Mouse (Mus musculus) embryonic facial prominence, embryonic 15.5 days (tissue): ENCODE measurements at regions not wholly inside any gene's neighbourhood (a gene's known extent, or its start where the extent isn't known, plus 50 kb on each side); places are given as distances from the start of the nearest gene placed in this dataset.
"Not testable (repeated sequence)": the region's sequence is repeated elsewhere in the genome, so short reads cannot be mapped to it uniquely, and the experiment has no call there.

Experiments used
- ATAC-seq: fragments of 200-750 bp; cut with Nextera tagmentation; 2 replicates; pipeline ENCODE4 v1.8.0; 2017; ENCODE audit warnings: low read depth, moderate TSS enrichment; ENCODE audit not compliant: insufficient number of reproducible peaks, low FRiP score, low TSS enrichment
- H3K27ac ChIP-seq: fragments of 300-500 bp; sonication (generic); replicated peaks from 2 replicates; pipeline ENCODE4 v1.5.1; 2015; ENCODE audit warnings: mild to moderate bottlenecking, inconsistent platforms
- H3K27me3 ChIP-seq: fragments of 300-500 bp; sonication (generic); 2 replicates; pipeline ENCODE4 v1.6.1; 2015; ENCODE audit warnings: inconsistent platforms
- H3K36me3 ChIP-seq: fragments of 300-500 bp; sonication (generic); 2 replicates; pipeline ENCODE4 v1.6.1; 2015; ENCODE audit warnings: mild to moderate bottlenecking, inconsistent platforms
- H3K4me1 ChIP-seq: fragments of 300-500 bp; sonication (generic); 2 replicates; pipeline ENCODE4 v1.6.1; 2015; ENCODE audit warnings: inconsistent platforms
- H3K4me2 ChIP-seq: fragments of 300-500 bp; sonication (generic); replicated peaks from 2 replicates; pipeline ENCODE4 v1.6.1; 2015; ENCODE audit warnings: mild to moderate bottlenecking, inconsistent platforms
- H3K4me3 ChIP-seq: fragments of 300-500 bp; sonication (generic); replicated peaks from 2 replicates; pipeline ENCODE4 v1.5.1; 2015; ENCODE audit warnings: mild to moderate bottlenecking, inconsistent platforms
- H3K9ac ChIP-seq: fragments of 300-500 bp; sonication (generic); 2 replicates; pipeline ENCODE4 v1.6.1; 2015; ENCODE audit warnings: inconsistent platforms
- H3K9me3 ChIP-seq: fragments of 300-500 bp; sonication (generic); replicated peaks from 2 replicates; pipeline ENCODE4 v1.6.1; 2016; ENCODE audit warnings: inconsistent platforms
- WGBS: fragments of 180-500 bp; shearing (Covaris S2); methylation state at CpG from one replicate; pipeline ENCODE4 v1.1.7; 2015; 5-methylcytosine and 5-hydroxymethylcytosine counted together

DNA sequence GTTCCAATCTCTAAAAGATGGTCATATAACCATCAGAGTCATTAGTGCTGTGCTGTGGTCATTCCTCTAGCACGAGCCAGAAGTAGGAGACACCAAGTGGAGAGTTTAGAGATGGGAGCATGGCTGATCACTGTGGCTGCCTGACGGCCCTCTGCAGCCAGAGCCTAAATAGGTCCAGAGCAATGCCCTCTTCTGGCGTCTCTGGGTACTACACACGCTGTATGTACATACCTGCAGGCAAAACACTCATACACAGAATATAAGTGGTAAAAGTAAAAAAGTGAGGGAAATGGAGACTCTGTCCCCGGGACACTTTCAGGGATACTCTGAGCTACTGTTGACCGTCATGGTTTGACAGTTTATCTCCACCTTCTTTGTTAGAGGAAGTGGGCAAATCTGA lies 91.4 kb downstream of the Gm21738 start:
- ATAC-seq: no peak
- H3K4me3 ChIP-seq: no peak overlapping the region

DNA sequence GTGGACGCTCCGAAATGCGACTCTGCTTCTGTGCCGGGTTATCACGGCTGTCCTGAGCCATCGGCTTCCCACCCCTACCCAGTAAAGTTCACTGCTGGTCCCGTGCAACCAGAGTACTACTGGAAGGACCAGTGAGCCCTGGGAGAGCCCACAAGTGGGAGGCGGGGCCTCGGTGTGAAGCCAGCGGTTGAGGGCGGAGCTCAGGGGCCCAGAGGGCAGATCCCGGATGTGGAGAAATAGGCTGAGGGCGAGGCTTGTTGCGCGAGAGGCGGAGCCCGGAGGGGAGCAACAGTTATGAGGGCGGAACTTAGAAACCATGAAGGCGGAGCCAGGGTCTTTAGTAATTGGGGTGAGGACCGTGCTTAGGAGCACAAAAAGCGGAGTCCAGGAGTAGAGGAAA lies 107.1 kb downstream of the Gm21738 start:
- WGBS: 75% methylated on average over 21 of the region's 21 CpGs
- H3K27me3 ChIP-seq: no peaks in the 10 kb centered on the region
- no peak overlapping the region for H3K4me2 ChIP-seq
- no peaks in the 10 kb centered on the region for H3K36me3 ChIP-seq
- peaks cover 9% of the 10 kb centered on the region; the same call in 1 of the 2 replicates for H3K9me3 ChIP-seq
- H3K4me1 ChIP-seq: no peaks in the 10 kb centered on the region
- no peak overlapping the region for H3K9ac ChIP-seq
- no peak overlapping the region for H3K4me3 ChIP-seq
- ATAC-seq: 0 out of 2 replicates have a peak, but pooled peaks have one; percentile 57
- no peak overlapping the region for H3K27ac ChIP-seq

More for the DNA sequence above, 91.4 kb downstream of the Gm21738 start:
- Histone ChIP-seq H3K36me3 (no peaks in the 10 kb centered on the region), H3K27ac (no peak overlapping the region), H3K9ac (no peak overlapping the region), H3K9me3 (no peaks in the 10 kb centered on the region), H3K4me2 (no peak overlapping the region), H3K4me1 (no peaks in the 10 kb centered on the region), H3K27me3 (no peaks in the 10 kb centered on the region)
- WGBS: 80% methylated on average over 6 of the region's 6 CpGs

DNA sequence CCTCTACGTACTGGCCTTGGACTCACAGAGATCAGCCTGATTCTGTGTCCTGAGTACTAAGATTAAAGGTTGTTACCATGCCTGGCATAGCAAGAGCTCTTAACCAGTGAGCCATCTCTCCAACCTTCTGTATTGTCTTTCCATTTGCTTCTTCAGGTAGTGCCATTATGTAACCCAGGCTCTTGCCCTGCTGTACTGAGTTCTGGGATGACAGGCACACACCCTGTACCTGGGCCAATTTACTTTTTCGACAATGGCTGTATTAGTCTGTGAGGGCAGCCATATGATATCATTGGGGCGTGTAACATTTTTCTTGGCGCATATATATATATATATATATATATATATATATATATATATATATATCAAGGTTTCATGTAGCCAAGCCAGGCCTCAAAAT lies 115.9 kb downstream of the Gm21738 start:
- not testable (repeated sequence) for H3K9me3 ChIP-seq, H3K27me3 ChIP-seq, H3K4me2 ChIP-seq, H3K9ac ChIP-seq, H3K27ac ChIP-seq, ATAC-seq, H3K36me3 ChIP-seq, H3K4me3 ChIP-seq, H3K4me1 ChIP-seq
- WGBS: 54% methylated on average over 4 of the region's 4 CpGs

DNA sequence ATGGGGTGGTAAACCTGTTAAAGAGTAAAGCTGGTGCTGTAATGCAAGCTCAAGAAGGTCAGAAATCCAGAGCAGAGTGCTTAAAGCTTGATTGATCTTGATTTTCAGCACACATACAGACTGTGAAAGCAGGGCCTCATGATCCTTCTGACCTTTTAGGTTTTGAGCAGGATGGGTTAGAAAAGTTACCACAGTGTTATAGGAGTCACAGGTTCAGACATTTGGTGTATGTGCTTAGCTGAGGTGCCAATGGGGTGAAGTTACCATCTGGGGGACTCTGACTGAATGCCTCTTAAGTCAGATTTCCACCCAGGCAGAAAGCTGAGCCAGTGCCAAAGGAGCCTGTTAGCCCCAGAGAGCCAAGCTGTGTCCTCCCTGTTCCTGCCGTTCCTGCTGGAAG lies 139.6 kb downstream of the Gm21738 start:
- H3K27ac ChIP-seq: no peak overlapping the region
- H3K4me3 ChIP-seq: no peak overlapping the region
- no peaks in the 10 kb centered on the region for H3K36me3 ChIP-seq
- WGBS: 94% methylated on average over 1 of the region's 1 CpGs
- H3K4me1 ChIP-seq: no peaks in the 10 kb centered on the region
- H3K9me3 ChIP-seq: no peaks in the 10 kb centered on the region
- H3K4me2 ChIP-seq: no peak overlapping the region
- H3K9ac ChIP-seq: no peak overlapping the region
- H3K27me3 ChIP-seq: no peaks in the 10 kb centered on the region
- no peak for ATAC-seq

DNA sequence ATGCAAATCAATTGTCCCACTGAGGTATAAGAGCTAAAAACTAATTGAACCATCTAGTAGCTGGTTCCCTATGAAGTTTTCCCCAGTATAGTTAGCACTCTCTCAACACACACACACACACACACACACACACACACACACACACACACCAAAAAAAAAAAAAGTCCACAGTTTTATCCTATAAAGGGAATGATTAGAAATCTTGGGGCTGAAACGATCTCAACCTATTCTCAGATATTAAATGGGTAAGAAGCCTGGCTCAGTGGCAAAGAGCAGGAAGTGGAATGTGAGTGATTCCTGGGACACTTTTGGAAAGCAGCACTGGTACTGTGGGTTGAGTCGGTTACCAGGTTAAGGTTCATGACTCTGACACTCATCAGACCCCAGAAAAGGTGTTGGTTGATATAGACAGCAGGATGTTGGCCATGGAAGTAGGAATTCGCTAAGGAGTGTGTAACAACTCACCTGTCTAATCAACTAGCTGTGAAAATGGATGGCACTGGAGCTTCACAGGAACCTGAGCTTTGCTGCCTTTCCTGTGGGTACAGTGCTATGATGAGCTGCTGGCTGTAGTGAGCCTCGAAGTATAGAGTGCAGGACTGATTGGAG lies 140.8 kb downstream of the Gm21738 start:
- peak; percentile 87 for ATAC-seq
- Histone ChIP-seq H3K9ac (no peak overlapping the region), H3K4me1 (no peaks in the 10 kb centered on the region), H3K9me3 (peaks cover 6% of the 10 kb centered on the region; the same call in 1 of the 2 replicates), H3K4me2 (no peak overlapping the region), H3K4me3 (no peak overlapping the region), H3K36me3 (no peaks in the 10 kb centered on the region), H3K27ac (no peak overlapping the region), H3K27me3 (no peaks in the 10 kb centered on the region)
- 53% methylated on average over 4 of the region's 4 CpGs for WGBS
